Mouse (Mus musculus) left cerebral cortex, adult 9 months (tissue): Measurements from ENCODE around the gene Antxr2.

ENCODE experiments used
- DNase-seq, 2 experiments: peaks; one replicate each; pipeline ENCODE4 v3.0.0; 2022; ENCODE audit warnings: low spot score in 2 of 2

Gene Antxr2

DNA sequence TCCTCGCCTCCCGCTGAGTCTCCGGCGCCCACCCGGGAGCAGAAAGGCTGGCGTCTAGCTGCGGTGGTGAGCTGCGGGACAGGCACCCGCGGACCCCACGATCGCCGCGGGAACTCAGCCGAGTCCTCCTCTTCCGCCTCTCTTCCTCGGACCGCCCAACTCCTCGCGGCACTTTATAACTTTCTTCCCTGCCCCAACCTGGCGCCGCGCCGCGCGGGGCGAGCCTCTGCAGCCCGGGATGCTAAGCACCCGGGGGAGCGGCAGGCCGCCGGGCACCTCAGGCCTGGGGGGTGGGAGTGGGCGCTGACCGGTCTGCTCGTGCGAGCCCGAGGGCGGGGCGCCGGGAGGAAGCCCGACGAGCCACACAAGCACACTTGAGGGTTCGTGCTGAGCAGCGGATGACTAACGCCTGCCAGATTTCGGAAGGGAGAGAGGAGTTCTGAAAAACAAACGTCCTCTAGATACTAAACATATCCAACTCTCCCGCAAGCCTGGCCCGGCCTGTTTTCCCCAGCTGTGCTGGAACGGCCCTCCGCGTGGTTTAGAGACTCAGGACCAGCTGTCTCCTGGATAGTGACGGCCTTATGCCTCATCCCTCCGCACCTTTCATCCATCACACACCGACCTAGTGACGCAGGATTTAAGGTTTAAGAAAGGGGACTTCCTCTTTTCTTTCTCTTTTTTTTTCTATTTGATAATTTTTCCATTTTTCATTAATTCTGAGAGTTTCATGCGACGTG, at the start of gene Antxr2:
TSS of gene Antxr2 (minus strand) at position 142 of the 740 bp plus-strand sequence.
- DNase-seq = peak in 1 of 2 experiments; percentile 27

DNA sequence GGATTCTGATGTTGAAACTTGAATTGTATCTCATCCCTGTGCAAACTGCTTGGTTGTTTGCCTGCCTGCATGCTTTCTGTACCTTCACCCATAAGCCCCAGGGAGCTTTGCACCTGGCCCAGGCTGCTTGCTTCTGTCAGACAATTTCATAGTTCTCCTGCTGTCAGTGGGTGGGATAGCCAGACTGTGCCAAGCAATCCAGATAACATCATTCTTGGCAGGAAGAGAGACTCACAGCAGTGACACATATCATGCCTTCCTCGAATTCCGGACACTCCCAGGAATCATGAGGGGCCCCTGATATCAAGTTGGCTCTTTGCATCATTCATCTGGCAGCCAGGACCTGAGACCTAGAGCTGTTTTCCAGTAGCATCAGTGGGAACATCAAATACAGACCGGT, 45.8 kb upstream of the Antxr2 start:
- no peak for DNase-seq

DNA sequence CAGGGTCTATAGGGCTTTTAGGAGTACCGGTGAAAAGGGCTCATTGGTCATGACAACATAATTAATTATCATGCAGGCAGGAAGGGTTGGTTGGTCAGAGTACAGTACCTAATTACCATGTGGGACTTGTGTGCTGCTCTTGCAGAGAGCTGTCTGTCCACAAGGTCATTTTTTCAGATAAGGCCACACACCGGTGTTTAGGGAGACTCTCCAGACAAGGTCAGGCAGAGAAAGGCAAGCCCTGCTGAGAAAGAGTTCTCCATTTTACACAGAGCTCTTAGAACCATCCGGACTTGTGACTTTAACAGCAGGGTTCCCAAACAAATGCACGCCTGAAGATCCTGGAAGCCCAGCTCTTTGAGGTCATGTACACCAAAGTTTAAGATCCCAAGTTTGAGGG, 38.3 kb upstream of the Antxr2 start:
- no peak for DNase-seq

DNA sequence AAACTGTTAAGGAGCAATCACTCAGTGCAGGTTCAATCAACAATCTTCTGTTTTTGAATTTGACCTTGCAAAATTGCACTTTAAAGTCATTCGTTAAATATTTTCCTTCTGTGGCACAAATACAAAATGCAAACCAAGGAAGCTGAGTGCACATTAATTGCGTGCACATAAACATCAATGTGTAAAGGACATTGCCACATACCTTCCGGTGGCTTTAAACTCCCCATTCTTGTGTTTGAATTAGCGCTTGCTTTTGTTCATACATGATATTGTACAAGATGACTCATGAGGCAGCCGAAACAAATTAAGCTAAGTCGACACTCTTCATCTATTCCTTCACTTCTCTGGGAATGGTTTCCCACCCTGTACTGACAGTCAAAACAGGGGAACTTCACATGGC, 24.4 kb upstream of the Antxr2 start:
- no peak for DNase-seq

DNA sequence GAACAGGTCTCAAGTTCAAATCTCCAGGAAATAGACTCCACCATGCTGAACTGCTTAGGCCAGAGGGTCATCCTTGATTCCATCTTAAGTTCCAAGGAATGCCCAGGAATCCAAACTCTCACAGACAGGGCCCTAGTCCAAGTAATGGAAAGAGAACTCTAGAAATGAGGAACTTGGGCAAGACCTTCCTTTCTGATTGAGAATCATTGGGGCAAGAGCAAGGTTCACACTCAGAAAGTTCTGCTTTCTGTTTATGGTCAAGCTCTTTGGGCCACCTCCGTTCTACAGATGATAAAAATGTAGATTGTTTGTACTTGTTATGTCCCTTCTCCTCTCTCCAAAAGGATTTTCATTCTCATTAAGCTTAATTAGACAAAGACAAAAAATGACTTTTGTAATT, 24.0 kb upstream of the Antxr2 start:
- DNase-seq = no peak

DNA sequence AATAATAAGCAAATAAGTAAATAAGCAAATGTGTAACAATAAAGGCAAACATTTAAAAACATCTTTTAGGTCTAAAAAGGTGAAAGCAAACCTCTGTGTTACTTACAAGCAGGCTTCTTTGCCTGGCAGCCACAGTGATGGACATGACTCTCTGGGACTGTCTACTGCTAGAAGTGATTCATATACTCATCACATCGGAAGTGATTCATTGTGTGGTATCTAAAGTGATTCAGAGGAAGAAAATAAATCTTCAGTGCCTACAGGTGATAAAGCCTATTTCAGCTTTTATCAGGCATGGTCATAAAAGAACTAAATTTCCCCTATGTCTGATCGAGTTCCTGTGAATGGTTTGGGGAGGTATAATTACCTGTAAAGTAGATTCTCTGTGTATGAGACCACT, 4.1 kb upstream of the Antxr2 start:
- no peak for DNase-seq

DNA sequence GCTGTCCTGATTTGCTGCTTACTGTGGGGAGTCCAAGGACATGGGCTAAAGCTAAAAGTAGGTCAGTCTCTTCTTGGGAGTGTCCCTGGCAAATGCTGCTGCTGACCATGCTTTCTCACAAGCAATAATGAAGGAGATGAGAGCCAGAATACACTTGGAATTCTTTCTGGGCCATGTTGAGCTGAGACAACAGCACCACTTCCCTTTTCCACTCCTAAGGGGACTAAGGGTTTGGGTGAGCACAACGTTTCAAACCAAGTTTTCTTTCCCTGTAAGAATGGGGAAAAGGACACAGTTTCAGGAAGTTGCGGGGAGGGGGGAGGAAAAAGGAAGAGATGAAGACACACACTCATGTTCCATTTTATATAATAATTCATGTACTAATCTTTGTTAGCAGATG, 3.4 kb upstream of the Antxr2 start:
- DNase-seq = no peak

DNA sequence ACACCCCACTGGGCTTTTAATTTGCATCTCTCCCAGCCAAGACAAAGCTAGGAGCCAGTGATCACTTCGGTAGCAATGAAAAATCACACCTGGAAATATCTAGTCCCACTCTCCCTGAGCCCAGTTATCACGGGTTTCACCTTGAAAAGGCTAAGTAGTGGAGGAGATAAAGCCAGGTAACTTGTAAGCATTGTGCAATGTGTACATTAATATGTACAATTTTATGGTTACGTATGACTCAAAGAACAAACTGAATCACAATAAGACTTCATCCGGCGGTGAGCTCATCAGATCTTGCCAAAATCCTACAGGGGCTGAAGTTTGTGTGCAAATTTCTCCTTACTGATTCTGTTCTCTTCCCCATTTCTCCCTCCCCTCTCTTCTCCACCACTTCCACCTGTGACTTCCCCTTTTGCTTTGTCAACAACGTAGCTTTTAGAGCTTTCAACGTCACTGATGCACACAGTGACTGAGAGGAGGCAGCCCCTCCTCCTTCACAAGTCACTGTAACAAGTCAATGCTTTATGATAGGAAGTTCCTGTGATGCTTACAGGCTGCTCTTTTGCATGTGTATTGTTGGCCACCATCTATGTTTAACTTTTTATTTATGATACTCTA, 2.1 kb upstream of the Antxr2 start:
- DNase-seq = no peak

DNA sequence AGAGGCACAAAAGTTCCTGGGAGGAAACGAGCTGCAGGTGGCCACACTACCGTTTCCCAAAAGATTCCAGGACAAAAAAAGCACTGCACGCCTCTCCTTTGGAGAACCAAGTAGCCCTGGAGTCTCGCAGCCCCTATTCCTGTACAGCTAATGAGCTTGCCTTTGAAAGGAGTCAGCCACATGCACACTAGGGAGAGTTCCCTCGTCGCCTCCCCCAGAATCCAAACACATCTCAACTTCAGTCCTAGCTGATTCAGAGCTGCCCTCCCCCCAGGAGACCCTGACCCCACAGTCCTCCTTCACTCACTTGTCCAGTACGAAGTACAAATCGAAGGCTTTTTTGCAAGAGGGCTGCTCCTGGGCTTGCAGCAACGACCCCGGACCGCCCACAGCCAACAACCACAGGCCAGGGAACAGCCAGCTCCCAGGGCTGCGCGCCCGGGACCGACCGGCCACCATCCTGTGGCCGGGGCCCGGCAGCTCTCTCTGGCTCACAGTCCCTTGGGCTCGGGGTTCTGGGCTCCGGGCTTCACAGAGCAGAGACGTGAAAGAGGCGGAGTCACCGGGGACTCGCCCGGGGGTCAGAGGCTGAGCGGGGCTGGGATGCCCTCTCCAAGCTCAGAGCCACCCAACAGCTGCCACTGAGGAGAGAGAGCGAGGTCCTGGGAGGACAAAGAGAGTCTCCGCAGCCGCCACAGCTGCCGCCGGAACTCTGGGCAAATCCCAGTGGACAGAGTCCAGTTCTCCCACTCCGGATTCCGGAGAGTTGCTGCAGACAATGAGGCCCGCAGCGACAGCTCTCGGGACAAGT, 547 bp downstream of the Antxr2 start:
- DNase-seq = peak in 1 of 2 experiments; percentile 12

DNA sequence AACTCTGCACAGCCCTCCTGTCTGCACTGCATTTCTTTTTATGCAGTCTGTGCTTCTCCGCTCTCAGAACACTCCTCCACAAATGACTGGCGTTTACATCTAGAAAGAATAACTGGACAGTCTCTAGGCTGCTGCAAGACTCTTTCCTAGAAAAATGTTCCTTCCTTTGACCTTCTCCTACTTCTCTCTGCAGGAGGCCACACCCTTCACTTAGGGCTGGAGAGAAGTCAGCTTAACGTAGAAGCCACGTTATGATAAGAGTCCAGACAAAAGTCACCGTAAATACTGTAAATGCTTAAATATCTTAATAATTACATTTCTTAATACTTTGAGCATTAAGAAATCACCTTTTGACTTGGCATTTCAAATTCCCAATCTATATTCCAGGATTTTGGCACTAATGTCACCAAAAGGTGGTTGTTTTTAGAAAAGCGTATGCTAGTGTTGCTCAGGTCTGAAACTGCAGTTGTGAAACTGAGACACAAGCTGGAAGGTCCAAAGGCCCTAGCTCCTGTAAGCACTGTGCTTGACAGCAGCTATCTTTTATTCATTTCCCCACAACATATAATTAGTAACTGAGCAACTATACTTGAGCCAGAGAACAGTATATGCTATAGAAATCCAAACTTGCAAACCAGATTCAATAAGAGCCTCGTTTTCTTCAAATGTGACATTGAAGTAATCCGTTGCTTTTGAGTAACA, 3.0 kb downstream of the Antxr2 start:
- DNase-seq = no peak

DNA sequence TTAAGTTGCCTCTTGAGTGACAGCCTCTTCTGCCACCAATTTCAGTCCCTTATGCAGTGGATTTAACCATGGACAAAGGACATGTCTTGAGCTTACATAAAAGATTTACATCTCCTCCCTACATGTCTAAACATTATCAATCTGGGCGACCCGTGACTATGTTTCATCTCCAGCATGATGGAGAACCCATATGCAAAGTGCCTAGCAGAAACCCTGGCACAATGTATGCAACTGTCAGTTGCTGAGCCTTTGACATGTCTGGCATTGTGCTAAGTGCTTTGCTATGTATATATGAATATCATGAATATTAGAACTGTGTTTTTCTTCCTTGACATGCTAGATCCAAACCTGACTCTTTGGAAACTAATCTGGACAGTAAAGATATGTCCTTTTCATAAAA, 4.9 kb downstream of the Antxr2 start:
- DNase-seq = no peak

DNA sequence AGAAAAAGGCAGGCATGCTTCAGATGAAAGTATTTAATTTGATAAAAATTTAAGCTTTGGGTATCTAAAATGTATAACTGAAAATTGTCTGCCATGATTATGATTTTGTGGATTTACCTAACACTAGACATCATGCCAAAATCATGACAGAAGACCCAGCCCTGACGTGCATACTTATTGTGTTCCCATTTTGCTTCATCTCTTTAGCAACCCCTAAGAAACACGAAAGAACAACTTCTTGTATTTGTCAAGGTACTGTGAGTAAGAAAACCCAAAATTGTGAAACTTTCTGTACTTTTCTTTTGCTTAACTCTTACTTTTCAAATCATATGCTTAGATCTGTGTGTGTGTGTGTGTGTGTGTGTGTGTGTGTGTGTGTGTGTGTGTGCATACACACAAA, 6.3 kb downstream of the Antxr2 start:
- no peak for DNase-seq

DNA sequence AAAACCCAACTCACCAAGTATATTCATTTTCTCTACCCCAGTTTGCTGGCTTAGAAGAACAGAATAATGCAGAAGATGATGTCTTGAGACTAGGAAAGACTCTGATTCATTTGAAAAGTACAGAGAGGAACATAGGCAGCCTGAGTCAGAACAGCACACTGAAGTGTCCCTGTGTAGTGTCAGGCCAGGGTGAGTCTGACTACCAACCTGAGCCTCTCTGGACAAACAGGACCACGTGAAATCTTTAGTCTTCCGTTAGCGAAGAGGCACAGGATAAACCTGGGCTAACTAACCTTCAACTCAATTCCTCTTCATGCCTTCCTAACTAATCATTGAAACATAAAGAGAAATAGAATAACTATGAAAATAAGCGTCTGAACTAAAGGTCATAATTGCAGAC, 9.3 kb downstream of the Antxr2 start:
- DNase-seq = no peak

DNA sequence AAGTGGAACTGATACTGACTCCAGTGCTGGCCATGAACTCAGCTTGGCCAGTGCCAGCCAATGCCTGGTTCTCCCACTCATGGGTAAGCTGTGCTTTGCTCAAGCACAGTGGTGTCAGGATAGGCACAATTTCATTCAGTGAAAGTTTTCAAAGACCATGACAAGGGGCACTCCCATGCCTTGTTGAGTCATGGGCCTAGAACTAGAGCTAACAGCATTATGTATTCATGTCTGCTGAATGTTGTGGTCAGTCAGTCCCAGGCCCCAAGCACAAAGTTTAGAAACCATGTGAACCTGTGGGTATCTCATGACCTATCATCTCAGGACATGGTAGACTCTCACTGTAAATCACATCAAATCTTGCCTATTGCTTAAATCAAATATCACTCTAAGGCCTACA, 10.2 kb downstream of the Antxr2 start:
- no peak for DNase-seq

DNA sequence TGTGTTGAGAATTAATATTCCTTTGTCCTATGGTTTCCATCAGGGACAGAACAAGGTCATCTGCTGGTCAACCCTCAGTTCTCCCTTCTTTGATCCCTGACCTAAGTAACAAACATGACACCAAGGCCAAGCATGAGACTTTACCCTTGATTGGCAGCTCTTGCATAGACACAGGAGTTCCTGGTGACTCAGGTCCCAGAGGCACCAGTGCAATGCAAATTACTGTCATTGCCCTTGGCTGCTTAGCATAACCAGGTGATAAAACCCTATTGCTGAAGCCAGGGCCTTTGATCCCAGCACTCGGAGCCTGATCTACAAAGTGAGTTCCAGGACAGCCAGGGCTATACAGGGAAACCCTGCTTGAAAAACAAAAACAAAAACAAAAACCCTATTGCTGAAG, 11.4 kb downstream of the Antxr2 start:
- no peak for DNase-seq

DNA sequence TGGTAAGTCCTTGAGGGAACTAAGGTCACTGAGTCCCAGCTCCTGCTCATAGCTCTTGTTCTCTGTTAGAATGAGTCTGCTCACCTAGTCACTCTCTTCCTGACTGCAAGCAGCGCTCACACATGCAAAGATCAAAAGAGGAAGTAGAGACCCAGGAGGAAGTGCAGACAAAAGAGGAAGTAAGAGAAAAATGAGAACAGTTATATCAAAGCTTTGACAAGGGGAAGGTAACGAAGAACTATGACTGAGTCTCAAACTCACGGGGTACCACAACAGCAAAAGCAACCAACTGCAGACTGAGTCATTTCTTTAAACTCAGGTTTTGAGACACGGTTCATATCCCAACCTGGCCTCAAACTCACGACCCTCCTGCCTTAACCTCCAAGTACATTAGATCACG, 12.7 kb downstream of the Antxr2 start:
- DNase-seq = no peak

DNA sequence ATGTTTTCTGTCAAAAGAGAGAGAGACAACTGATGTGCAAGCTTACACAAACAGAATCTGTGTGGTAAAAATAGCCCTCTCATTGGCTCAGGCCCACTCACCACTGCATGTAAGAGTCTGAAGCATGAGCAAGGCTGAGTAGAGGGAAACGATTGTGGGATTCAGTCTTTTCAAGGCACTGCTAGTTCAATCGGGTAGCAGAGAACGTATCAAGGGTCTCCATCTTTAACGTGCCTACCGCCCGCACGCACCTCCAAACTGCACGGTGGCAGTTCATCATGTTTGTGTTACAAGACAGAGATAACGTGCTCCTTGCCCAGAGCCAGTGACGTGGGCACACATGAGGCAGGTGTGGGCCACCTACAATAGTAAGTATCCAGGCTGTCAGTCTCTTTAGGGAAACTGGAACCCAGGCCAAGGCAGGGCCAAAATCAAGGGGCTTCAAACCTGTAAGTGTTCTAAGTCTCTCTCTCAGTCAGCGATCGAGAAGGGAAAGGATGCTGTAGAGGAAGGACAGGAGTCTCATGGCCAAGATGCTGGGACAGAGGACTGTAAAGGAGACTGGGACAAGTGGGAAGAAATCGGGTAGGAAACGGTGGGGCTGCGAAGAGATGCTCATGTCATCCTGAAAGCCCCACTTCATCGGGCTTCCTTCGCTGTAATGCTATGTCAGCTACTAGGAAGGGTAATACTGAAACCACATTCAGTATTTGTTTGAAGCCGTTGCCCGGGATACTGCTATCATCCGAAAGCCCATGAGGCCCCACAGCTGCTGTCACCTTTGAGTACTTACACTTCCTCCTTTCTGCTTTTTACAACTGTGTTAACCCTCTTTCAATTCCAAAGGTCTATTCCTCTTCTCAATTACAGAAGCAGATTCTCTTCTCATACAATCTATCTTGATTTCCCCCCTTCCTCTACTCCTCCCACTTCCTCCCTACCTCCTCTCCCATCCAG, 14.3 kb downstream of the Antxr2 start:
- no peak for DNase-seq

DNA sequence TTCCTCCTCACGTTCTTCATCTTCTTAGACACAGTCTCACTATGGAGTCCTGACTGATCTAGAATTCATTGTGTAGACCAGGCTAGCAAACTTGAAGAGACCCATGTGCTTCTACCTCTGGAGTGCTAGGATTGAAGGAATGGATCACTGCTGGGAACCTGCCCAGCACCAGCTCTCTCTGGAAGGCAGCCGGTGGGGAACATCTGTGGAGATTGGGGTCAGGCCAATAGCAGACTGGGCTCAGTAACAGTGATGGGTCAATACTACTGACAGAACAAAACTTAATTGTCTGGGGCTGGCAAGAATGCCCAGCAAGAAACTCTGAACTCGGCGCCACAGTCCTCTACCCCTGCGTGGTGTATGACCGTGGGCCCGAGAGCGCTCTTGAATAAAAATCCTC, 25.1 kb downstream of the Antxr2 start:
- no peak for DNase-seq

DNA sequence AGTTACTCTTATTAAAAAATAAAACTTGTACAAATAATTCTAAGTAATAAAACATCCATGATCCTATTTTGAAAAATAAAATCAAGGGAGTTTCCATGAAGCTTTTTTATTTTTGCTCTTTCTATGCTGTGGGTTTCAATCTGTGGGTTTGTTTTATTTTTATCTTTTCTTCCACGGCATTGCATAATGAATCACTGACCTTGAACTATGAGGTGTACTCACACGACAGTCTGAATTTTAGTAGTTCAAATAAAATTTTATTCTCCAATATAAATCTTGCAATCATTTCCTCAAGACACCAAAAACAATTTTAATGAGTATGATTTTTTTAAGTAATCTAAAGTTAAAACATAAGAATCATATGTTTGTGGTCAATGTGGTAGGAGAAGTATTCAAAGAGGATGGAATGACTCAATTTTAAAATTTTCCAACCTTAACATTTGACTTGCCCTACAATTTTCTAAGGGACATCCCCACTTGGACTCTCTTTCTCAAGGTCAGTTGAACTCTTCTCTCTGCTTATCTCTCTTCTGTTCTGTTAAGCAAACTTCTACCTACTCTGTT, 31.5 kb downstream of the Antxr2 start:
- DNase-seq = no peak

DNA sequence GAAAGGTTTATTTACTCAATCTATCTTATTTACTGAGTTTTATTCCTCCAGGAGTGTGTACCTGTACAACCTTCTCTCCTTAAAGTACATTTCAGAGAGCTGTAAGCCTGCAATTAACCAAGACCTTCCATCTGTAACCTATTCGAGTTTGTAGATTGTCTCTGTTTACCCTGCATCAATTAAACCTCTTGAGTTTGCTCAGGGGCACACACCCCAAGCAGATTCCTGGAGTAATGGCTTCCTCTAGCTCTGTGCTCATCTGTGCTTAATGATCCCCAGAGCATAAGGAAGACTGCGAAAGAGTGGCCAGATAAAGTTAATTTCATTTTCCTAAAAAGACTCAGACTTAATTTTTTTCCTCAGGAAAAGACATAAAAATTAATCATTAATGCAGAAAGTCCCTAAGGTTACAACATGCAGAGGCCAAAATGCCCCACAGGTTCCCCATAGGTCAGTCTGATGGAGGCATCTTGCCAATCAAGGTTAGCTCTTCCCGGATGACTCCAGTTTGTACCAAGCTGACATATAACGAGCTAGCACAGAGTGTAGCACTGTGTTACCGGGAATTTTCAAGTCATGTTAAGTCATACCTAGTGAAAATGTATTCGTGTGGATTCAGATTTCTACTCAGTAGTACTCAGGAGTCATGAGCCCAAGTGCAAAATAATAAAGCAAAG, 34.2 kb downstream of the Antxr2 start:
- no peak for DNase-seq
